Mouse (Mus musculus) effector memory CD4-positive, alpha-beta T cell, adult 5 months (primary cell): ENCODE measurements around the gene Rdh13. TPM values are rescaled to one million over a fixed set of nuclear protein-coding genes. Genes with fewer than 3 reads are reported as not detected.

Source experiments
- polyA plus RNA-seq: library from polyadenylated mRNA; unstranded; fragments of 100-300 nt; shearing (Covaris generic); gene quantifications from one replicate; pipeline ENCODE4 v1.2.1, GENCODE M21; 2017

Rdh13 gene
- 4.1 TPM for polyA plus RNA-seq

GRCm38 (mm10) chr7:4445216-4445791 is at the start of gene Rdh13:
Rdh13 (minus strand) TSS chr7:4445649.

GRCm38 (mm10) chr7:4460576-4461434 is 15.4 kb upstream of the Rdh13 start, which contains the start of gene Eps8l1:
Eps8l1 (plus strand) TSS chr7:4460674.

GRCm38 (mm10) chr7:4397730-4398129 is 47.7 kb downstream of the Rdh13 start, which contains the start of gene Gp6:
Gp6 (minus strand) TSS chr7:4397744.

Other genes starting within 250 kb of the Rdh13 start
- not detected for gene Lilra5, start 207.9 kb downstream of the Rdh13 start, polyA plus RNA-seq
- not detected for gene Ncr1, start 107.9 kb downstream of the Rdh13 start, polyA plus RNA-seq
- not detected for gene Gp6, start 47.9 kb downstream of the Rdh13 start, polyA plus RNA-seq
- gene Eps8l1, start 15.0 kb upstream of the Rdh13 start, polyA plus RNA-seq: 10.6 TPM
- gene Ppp1r12c, start 56.0 kb upstream of the Rdh13 start, polyA plus RNA-seq: 228 TPM
- gene Tnnt1, start 70.7 kb upstream of the Rdh13 start, polyA plus RNA-seq: 2.4 TPM
- not detected for gene Tnni3, start 78.6 kb upstream of the Rdh13 start, polyA plus RNA-seq
- gene Dnaaf3, start 86.8 kb upstream of the Rdh13 start, polyA plus RNA-seq: 0.34 TPM
- 0.21 TPM for gene Syt5, start 101.9 kb upstream of the Rdh13 start, polyA plus RNA-seq
- gene Ptprh, start 158.4 kb upstream of the Rdh13 start, polyA plus RNA-seq: not detected
- 12.0 TPM for gene Tmem86b, start 185.8 kb upstream of the Rdh13 start, polyA plus RNA-seq
- gene Ppp6r1, start 213.4 kb upstream of the Rdh13 start, polyA plus RNA-seq: 235 TPM
- gene Hspbp1, start 239.4 kb upstream of the Rdh13 start, polyA plus RNA-seq: 60.7 TPM
- gene Brsk1, start 245.0 kb upstream of the Rdh13 start, polyA plus RNA-seq: not detected